Mouse (Mus musculus) testis, adult 2 months (tissue): ENCODE results near the gene Defb20.

Experiments used
- CTCF ChIP-seq: fragments of 200-500 bp; IDR thresholded peaks from 2 replicates; pipeline ENCODE4 v1.5.1; 2012; ENCODE audit warnings: low read depth, mild to moderate bottlenecking, inconsistent platforms, low read length, moderate library complexity; ENCODE audit not compliant: control insufficient read depth, insufficient read depth, insufficient replicate concordance
- POLR2A ChIP-seq: fragments of 200-500 bp; IDR thresholded peaks from 2 replicates; pipeline ENCODE4 v1.6.1; 2012; ENCODE audit warnings: low read depth, mild to moderate bottlenecking, inconsistent platforms, low read length, moderate library complexity; ENCODE audit not compliant: control insufficient read depth

DNA sequence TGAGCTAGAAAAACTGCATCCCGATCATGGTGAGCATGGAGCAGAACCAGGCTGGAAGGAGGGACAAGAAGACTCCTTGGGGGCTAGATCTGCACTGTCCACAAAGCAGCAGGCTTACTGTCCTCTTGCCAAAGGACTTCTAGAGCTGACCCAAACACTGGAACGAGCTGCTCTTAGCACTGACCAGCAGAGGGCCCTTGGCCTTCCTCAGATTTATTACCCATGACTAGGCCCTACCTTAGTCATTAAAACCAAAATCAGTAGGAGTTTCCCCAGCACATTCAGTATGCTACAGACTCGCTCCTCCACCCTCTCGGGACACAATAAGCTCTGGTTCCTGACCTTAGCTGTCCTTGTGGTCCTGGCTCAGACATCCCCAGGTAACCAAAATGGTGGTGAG lies 41.1 kb downstream of the Defb20 start, which contains the start of gene Defb28:
- TF ChIP-seq CTCF: peak; percentile 4; the same call in 1 of the 2 replicates
- TF ChIP-seq POLR2A: no peak
